Mouse (Mus musculus) cerebellum, adult 2 months (tissue): ENCODE data around the gene Bmf.

Source experiments
- CTCF ChIP-seq: fragments of 200-500 bp; IDR thresholded peaks from 2 replicates; pipeline ENCODE4 v1.5.1; 2011; ENCODE audit warnings: low read depth, mild to moderate bottlenecking, control low read depth, low read length, moderate library complexity, borderline replicate concordance; ENCODE audit not compliant: insufficient read depth
- POLR2A ChIP-seq: fragments of 200-500 bp; IDR thresholded peaks from 2 replicates; pipeline ENCODE4 v1.6.1; 2011; ENCODE audit warnings: low read length, control low read depth, borderline replicate concordance; ENCODE audit not compliant: insufficient read depth

- no peak for TF ChIP-seq POLR2A
- peak; percentile 95 for TF ChIP-seq CTCF
Observed at GRCm38 (mm10) chr2:118486933-118487332, 62.6 kb downstream of the Bmf start.
